Mouse (Mus musculus): Measurements from ENCODE around the gene Grin3b.

- peak; percentile 82 for TF ChIP-seq CTCF (IDR thresholded peaks at IDR 0.05; ENCODE audit: borderline replicate concordance, extremely low read depth, insufficient read depth, insufficient read length)
- TF ChIP-seq POLR2A (IDR thresholded peaks at IDR 0.05; ENCODE audit: borderline replicate concordance, extremely low read depth, insufficient read depth, insufficient read length, poor library complexity, severe bottlenecking), result no peak
Measured at GRCm38 (mm10) chr10:79958140-79958816, 12.2 kb upstream of the Grin3b start.

Measured in brain, embryonic 14.5 days (tissue).